Mouse (Mus musculus): ENCODE measurements around the gene Lct.

GRCm38 (mm10) chr1:128358276-128358675, 30.2 kb upstream of the Lct start:
- TF ChIP-seq CTCF (IDR thresholded peaks at IDR 0.05; ENCODE audit: insufficient read depth, low read depth, low read length), result no peak
- no peak for TF ChIP-seq POLR2A (IDR thresholded peaks at IDR 0.05; ENCODE audit: insufficient read depth, low read depth, low read length)

Measured in olfactory bulb, adult 2 months (tissue).